Mouse (Mus musculus) liver, embryonic 11.5 days (tissue): ENCODE results near the gene Snrnp27. TPM values are rescaled to one million over a fixed set of nuclear protein-coding genes. Genes with fewer than 3 reads are reported as not detected.

Experiments used
- ATAC-seq: fragments of 200-750 bp; cut with Nextera tagmentation; replicated peaks from 2 replicates; pipeline ENCODE4 v1.8.0; 2017; ENCODE audit warnings: moderate number of reproducible peaks, mild to moderate bottlenecking, moderate TSS enrichment, moderate library complexity; ENCODE audit not compliant: low FRiP score
- DNase-seq: peaks from one replicate; pipeline ENCODE4 v3.0.0-alpha.2; 2017; ENCODE audit warnings: low spot score
- H3K27ac ChIP-seq: fragments of 300-500 bp; sonication (generic); 2 replicates; pipeline ENCODE4 v1.5.1; 2014; ENCODE audit warnings: mild to moderate bottlenecking, low read depth, low read length, control low read depth
- H3K27me3 ChIP-seq: fragments of 300-500 bp; sonication (generic); replicated peaks from 2 replicates; pipeline ENCODE4 v1.6.1; 2014; ENCODE audit warnings: low read length, mixed read lengths; ENCODE audit not compliant: control insufficient read depth, insufficient read depth
- H3K36me3 ChIP-seq: fragments of 300-500 bp; sonication (generic); 2 replicates; pipeline ENCODE4 v1.6.1; 2014; ENCODE audit warnings: mild to moderate bottlenecking, low read length, moderate library complexity, mixed read lengths; ENCODE audit not compliant: control insufficient read depth, insufficient read depth
- H3K4me1 ChIP-seq: fragments of 300-500 bp; sonication (generic); replicated peaks from 2 replicates; pipeline ENCODE4 v1.6.1; 2014; ENCODE audit warnings: low read length, mixed read lengths; ENCODE audit not compliant: control insufficient read depth, insufficient read depth
- H3K4me2 ChIP-seq: fragments of 300-500 bp; sonication (generic); 2 replicates; pipeline ENCODE4 v1.6.1; 2014; ENCODE audit warnings: mild to moderate bottlenecking, control low read depth, moderate library complexity
- H3K4me3 ChIP-seq: fragments of 300-500 bp; sonication (generic); 2 replicates; pipeline ENCODE4 v1.5.1; 2014; ENCODE audit warnings: low read depth, low read length, control low read depth
- H3K9ac ChIP-seq: fragments of 300-500 bp; sonication (generic); 2 replicates; pipeline ENCODE4 v1.6.1; 2014; ENCODE audit warnings: low read depth, low read length, control low read depth
- H3K9me3 ChIP-seq: fragments of 300-500 bp; sonication (generic); 2 replicates; pipeline ENCODE4 v1.6.1; 2016; ENCODE audit warnings: low read length, inconsistent platforms, mixed read lengths; ENCODE audit not compliant: control insufficient read depth
- WGBS: fragments of 180-500 bp; shearing (Covaris S2); extraction: QIAGEN DNeasy Blood & Tissue Kit; methylation state at CpG from one replicate; pipeline ENCODE4 v1.1.7; 2014; 5-methylcytosine and 5-hydroxymethylcytosine counted together
- polyA plus RNA-seq: library from polyadenylated mRNA; unstranded; fragments of >200 nt; fragmentation: Nextera tagmentation; extraction: Ambion mirVana; gene quantifications from 2 replicates; pipeline ENCODE4 v1.2.1, GENCODE M21; 2014

The Snrnp27 gene
- polyA plus RNA-seq, 1 experiment from 2014 or later = 122 TPM

DNA sequence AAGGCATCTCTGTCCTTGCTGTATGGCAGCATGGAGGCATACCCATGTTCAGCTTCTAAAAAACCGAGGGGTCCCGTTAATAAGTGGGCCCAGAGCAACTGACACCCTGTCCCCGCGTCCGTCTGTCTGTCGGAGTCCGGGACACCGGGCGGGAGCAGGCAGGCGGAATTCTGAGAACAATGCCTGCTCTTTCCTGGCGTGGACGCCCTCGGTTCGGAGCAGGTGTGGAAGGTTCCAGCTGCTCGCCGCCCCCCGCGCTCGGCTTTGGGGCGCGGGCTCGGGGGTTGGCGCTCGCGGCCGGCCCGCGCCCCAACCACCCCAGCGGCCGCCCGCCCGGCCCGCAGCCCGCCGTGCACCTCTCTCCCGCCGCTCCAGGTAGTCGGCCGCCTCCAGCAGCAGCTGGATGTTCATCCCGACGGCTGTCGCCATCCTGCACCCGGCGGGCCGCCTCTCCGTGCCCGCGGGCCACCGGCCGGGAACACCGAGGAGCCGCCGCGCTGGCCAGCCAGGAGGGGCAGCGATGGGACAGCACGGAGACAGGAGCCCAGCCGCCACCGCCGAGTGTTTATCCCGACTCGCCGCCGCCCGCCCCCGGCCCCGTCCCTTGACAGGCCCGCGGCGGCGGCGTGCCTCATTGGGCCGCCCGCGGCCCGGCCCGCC is 15.6 kb downstream of the Snrnp27 start, which contains the start of gene Mxd1:
Gene Mxd1 (minus strand): TSS at position 582 of the 660 bp plus-strand sequence.
- no peaks in the 10 kb centered on the region for H3K9me3 ChIP-seq
- H3K36me3 ChIP-seq = peaks cover 10% of the 10 kb centered on the region; the same call in 1 of the 2 replicates
- ATAC-seq (peak; percentile 1; the same call in 1 of the 2 replicates), DNase-seq (no peak)
- no peaks in the 10 kb centered on the region for H3K27me3 ChIP-seq
- WGBS = under 1% methylated on average over 67 of the region's 76 CpGs
- peaks cover 11% of the 10 kb centered on the region for H3K4me1 ChIP-seq
- peak within 1 kb of the TSS; percentile 84 for H3K9ac ChIP-seq
- H3K4me3 ChIP-seq = peak within 1 kb of the TSS; percentile 84
- H3K27ac ChIP-seq = no peak within 1 kb of the TSS
- peak within 1 kb of the TSS; percentile 90 for H3K4me2 ChIP-seq

- H3K9me3 ChIP-seq = no peaks in the 10 kb centered on the region
- peaks cover 14% of the 10 kb centered on the region; the same call in 1 of the 2 replicates for H3K36me3 ChIP-seq
- no peak overlapping the region for H3K27ac ChIP-seq
- ATAC-seq (no peak), DNase-seq (no peak)
- no peak overlapping the region for H3K4me3 ChIP-seq
- no peak overlapping the region; the same call in 1 of the 2 replicates for H3K9ac ChIP-seq
- peaks cover 11% of the 10 kb centered on the region for H3K4me1 ChIP-seq
- WGBS = 88% methylated on average over 10 of the region's 10 CpGs
- H3K4me2 ChIP-seq = peak overlapping the region; percentile 90; the same call in 1 of the 2 replicates
- H3K27me3 ChIP-seq = no peaks in the 10 kb centered on the region
Measured at GRCm38 (mm10) chr6:86667061-86667460, 17.3 kb downstream of the Snrnp27 start.

DNA sequence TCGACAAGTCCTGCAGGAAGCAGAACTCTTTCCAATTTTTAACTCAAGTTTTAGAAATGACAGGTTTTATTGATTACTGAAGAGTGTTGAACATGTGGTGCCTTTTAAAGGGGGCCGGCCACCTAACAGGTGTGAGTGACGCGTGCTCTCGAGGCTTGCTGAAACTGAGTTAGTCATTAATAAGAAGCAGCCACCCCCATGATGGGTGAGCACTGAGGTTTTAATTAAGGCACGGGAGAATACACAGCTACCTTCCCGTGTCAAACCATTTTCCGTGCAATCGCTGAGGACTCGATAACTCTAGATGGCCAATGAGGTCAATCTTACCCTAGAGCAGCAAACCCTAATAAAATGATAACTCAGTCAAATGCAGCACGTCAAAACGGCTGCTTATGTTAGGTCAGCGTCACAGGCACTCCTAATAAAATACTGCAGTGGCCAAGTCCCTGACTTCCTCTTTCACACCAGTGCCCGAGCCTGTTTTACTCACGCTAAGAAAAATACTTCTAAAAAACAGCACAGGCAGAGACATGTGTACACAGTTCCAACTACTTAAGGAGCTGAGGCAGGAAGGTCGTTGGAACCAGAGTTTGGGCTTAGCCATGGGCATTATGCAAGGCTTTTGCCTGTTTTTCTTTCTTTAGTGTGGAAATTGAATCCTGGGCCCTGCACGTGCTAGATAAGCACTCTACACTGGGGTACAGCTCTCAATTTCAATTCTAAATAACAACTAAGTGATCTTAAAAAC is 18.6 kb downstream of the Snrnp27 start:
- Histone ChIP-seq H3K36me3 (peaks cover 15% of the 10 kb centered on the region; the same call in 1 of the 2 replicates), H3K4me2 (peak overlapping the region; percentile 36), H3K4me3 (no peak overlapping the region), H3K27ac (no peak overlapping the region), H3K4me1 (peaks cover 11% of the 10 kb centered on the region), H3K9ac (no peak overlapping the region), H3K9me3 (no peaks in the 10 kb centered on the region), H3K27me3 (no peaks in the 10 kb centered on the region)
- 71% methylated on average over 17 of the region's 17 CpGs for WGBS
- DNase-seq = no peak
- no peak for ATAC-seq

DNA sequence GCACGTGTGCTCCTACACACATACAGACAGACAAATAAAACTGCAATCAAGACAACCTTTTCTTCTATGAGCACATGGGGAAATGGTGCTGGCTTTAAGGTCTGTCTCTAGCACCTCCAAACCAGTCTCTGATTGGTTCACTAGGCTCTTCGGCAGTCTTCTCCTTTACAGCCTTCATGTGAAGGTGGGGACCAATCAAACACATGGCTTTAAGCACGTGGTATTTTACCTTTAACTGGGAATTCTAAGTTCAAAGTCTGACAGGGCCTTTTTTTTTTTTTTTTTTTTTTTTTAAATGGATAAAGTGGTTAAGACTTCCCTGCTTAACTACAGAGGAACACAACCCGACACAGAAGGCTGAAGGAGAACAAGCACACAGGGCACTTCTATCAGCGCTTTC is 19.2 kb downstream of the Snrnp27 start:
- H3K9ac ChIP-seq = no peak overlapping the region
- H3K4me1 ChIP-seq = peaks cover 18% of the 10 kb centered on the region
- no peaks in the 10 kb centered on the region for H3K9me3 ChIP-seq
- no peaks in the 10 kb centered on the region for H3K27me3 ChIP-seq
- H3K27ac ChIP-seq = no peak overlapping the region
- peaks cover 15% of the 10 kb centered on the region; the same call in 1 of the 2 replicates for H3K36me3 ChIP-seq
- DNase-seq (no peak), ATAC-seq (no peak)
- H3K4me3 ChIP-seq = no peak overlapping the region
- WGBS = 79% methylated on average over 5 of the region's 5 CpGs
- no peak overlapping the region for H3K4me2 ChIP-seq

DNA sequence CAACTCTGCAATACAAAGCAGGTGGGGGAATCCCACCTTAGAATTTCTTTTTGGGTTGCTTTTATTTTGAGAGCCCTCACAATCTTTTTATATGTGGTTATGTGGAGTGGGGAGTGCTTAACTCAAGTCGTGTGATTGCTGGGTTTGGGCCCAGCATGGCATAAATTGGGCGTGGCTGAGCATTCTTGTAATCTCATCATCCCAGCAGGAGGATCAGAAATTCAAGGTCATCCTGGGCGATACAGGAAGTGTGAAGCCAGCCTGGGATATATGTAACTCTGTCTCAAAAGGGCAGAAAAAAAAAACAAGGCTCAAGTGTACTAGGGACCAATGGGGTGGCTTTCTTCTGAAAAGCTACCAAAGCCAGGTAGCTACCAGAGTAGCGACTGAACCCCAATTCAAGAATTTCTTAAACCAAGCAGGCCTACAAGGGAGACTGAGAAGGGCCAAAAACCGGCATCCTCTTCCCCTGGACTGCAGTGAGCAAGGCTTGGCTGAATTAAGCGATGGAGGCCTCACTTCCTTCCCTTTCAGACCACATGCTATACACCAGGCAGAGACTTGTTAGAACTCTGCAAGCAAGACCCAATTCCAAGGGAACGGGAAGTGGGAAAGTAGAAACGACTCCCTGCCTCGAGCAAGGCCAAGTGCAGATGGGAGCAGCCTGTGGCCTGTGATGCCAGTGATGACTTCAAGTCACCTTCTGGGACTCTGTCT is 24.0 kb downstream of the Snrnp27 start:
- DNase-seq = no peak
- H3K27me3 ChIP-seq = no peaks in the 10 kb centered on the region
- 54% methylated on average over 9 of the region's 9 CpGs for WGBS
- H3K4me3 ChIP-seq = no peak overlapping the region
- H3K27ac ChIP-seq = no peak overlapping the region
- H3K36me3 ChIP-seq = peaks cover 10% of the 10 kb centered on the region; the same call in 1 of the 2 replicates
- 0 out of 2 replicates have a peak overlapping the region, but pooled peaks have one; percentile 17 for H3K9ac ChIP-seq
- H3K9me3 ChIP-seq = no peaks in the 10 kb centered on the region
- H3K4me1 ChIP-seq = peaks cover 10% of the 10 kb centered on the region; the same call in 1 of the 2 replicates
- no peak overlapping the region for H3K4me2 ChIP-seq
- peak; percentile 66 for ATAC-seq

GRCm38 (mm10) chr6:86658501-86658900 is 25.8 kb downstream of the Snrnp27 start:
- H3K27ac ChIP-seq = no peak overlapping the region
- WGBS = 93% methylated on average over 3 of the region's 3 CpGs
- H3K27me3 ChIP-seq = no peaks in the 10 kb centered on the region
- H3K9me3 ChIP-seq = no peaks in the 10 kb centered on the region
- H3K36me3 ChIP-seq = peaks cover 8% of the 10 kb centered on the region; the same call in 1 of the 2 replicates
- H3K4me1 ChIP-seq = peaks cover 10% of the 10 kb centered on the region; the same call in 1 of the 2 replicates
- DNase-seq = no peak
- H3K9ac ChIP-seq = no peak overlapping the region
- no peak for ATAC-seq
- H3K4me2 ChIP-seq = no peak overlapping the region
- H3K4me3 ChIP-seq = no peak overlapping the region

- ATAC-seq (no peak), DNase-seq (no peak)
- H3K36me3 ChIP-seq = peaks cover 13% of the 10 kb centered on the region; the same call in 1 of the 2 replicates
- H3K27me3 ChIP-seq = no peaks in the 10 kb centered on the region
- H3K9ac ChIP-seq = no peak overlapping the region
- 78% methylated on average over 9 of the region's 9 CpGs for WGBS
- no peaks in the 10 kb centered on the region; the same call in 1 of the 2 replicates for H3K4me1 ChIP-seq
- no peaks in the 10 kb centered on the region for H3K9me3 ChIP-seq
- no peak overlapping the region for H3K27ac ChIP-seq
- no peak overlapping the region for H3K4me3 ChIP-seq
- no peak overlapping the region for H3K4me2 ChIP-seq
Measured at GRCm38 (mm10) chr6:86654270-86654916, 29.9 kb downstream of the Snrnp27 start.

DNA sequence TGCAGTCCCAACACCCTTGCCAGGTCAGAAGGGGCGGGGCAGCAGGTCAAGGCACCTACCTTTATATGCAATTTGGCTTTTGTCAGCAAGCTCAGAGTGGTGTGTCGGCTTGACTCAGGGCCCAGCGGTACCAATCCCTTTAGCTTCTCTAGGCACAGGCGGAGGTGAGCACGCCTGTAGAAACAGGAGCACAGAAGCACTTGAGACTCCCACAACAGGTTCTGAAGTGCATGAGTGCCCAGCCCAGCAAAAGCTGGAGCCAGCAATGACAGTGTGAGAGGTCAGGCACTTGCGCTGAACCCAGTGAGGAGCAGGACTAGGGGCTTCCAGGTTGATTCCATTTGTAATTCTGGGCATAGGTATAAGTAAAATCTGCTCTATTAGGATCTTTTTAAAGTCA is 31.3 kb downstream of the Snrnp27 start:
- no peak for DNase-seq
- ATAC-seq = no peak
- H3K27me3 ChIP-seq = no peaks in the 10 kb centered on the region
- H3K9me3 ChIP-seq = no peaks in the 10 kb centered on the region
- H3K4me2 ChIP-seq = no peak overlapping the region
- 92% methylated on average over 6 of the region's 6 CpGs for WGBS
- H3K27ac ChIP-seq = no peak overlapping the region
- peaks cover 14% of the 10 kb centered on the region; the same call in 1 of the 2 replicates for H3K36me3 ChIP-seq
- H3K9ac ChIP-seq = no peak overlapping the region
- no peak overlapping the region for H3K4me3 ChIP-seq
- H3K4me1 ChIP-seq = no peaks in the 10 kb centered on the region; the same call in 1 of the 2 replicates
